Mouse (Mus musculus): ENCODE measurements around the gene Ap5s1. TPM values are rescaled to one million over a fixed set of nuclear protein-coding genes. Genes with fewer than 3 reads are reported as not detected.

The Ap5s1 gene
- polyA plus RNA-seq, 1 experiment from 2014 or later = 31.4 TPM

GRCm38 (mm10) chr2:131178828-131179245 is 28.0 kb upstream of the Ap5s1 start:
- ATAC-seq (replicated peaks; ENCODE audit: low FRiP score) (peak; percentile 5; the same call in 1 of the 2 replicates), DNase-seq (ENCODE audit: low spot score) (peak; percentile 58)
- WGBS = 26% methylated on average over 25 of the region's 26 CpGs

GRCm38 (mm10) chr2:131179246-131179886 is 27.5 kb upstream of the Ap5s1 start:
- peak overlapping the region; percentile 97 for H3K9ac ChIP-seq (ENCODE audit: low read length)
- peak overlapping the region; percentile 97 for H3K4me2 ChIP-seq (ENCODE audit: low read depth, low read length, severe bottlenecking)
- H3K27ac ChIP-seq (ENCODE audit: low read depth, low read length) = peak overlapping the region; percentile 76
- peak; percentile 56 for ATAC-seq (replicated peaks; ENCODE audit: low FRiP score)
- H3K4me1 ChIP-seq (replicated peaks; ENCODE audit: control insufficient read depth, insufficient read depth, low read length) = peaks cover 19% of the 10 kb centered on the region
- no peaks in the 10 kb centered on the region for H3K36me3 ChIP-seq (ENCODE audit: control insufficient read depth, insufficient read depth, low read length)
- no peaks in the 10 kb centered on the region for H3K27me3 ChIP-seq (ENCODE audit: control insufficient read depth, insufficient read depth, low read length)
- H3K4me3 ChIP-seq (ENCODE audit: low read depth, low read length) = peak overlapping the region; percentile 82
- no peaks in the 10 kb centered on the region for H3K9me3 ChIP-seq (ENCODE audit: control insufficient read depth, low read length)
- peak; percentile 83 for DNase-seq (ENCODE audit: low spot score)
- under 1% methylated on average over 62 of the region's 67 CpGs for WGBS

More at GRCm38 (mm10) chr2:131178828-131179245, 28.0 kb upstream of the Ap5s1 start:
- Histone ChIP-seq H3K4me3 (ENCODE audit: low read depth, low read length) (peak overlapping the region; percentile 82), H3K36me3 (ENCODE audit: control insufficient read depth, insufficient read depth, low read length) (no peaks in the 10 kb centered on the region), H3K4me1 (replicated peaks; ENCODE audit: control insufficient read depth, insufficient read depth, low read length) (peaks cover 19% of the 10 kb centered on the region), H3K9me3 (ENCODE audit: control insufficient read depth, low read length) (no peaks in the 10 kb centered on the region), H3K27ac (ENCODE audit: low read depth, low read length) (peak overlapping the region; percentile 76; the same call in 1 of the 2 replicates), H3K4me2 (ENCODE audit: low read depth, low read length, severe bottlenecking) (peak overlapping the region; percentile 97), H3K27me3 (ENCODE audit: control insufficient read depth, insufficient read depth, low read length) (no peaks in the 10 kb centered on the region), H3K9ac (ENCODE audit: low read length) (peak overlapping the region; percentile 97)

GRCm38 (mm10) chr2:131179990-131180587 is 26.8 kb upstream of the Ap5s1 start, which contains the start of gene Cenpb:
Cenpb (minus strand) TSS chr2:131180067.
- Histone ChIP-seq H3K9ac (ENCODE audit: low read length) (peak within 1 kb of the TSS; percentile 97), H3K4me2 (ENCODE audit: low read depth, low read length, severe bottlenecking) (peak within 1 kb of the TSS; percentile 97), H3K4me3 (ENCODE audit: low read depth, low read length) (peak within 1 kb of the TSS; percentile 82), H3K36me3 (ENCODE audit: control insufficient read depth, insufficient read depth, low read length) (no peaks in the 10 kb centered on the region), H3K27ac (ENCODE audit: low read depth, low read length) (peak within 1 kb of the TSS; percentile 76), H3K9me3 (ENCODE audit: control insufficient read depth, low read length) (no peaks in the 10 kb centered on the region), H3K4me1 (replicated peaks; ENCODE audit: control insufficient read depth, insufficient read depth, low read length) (peaks cover 19% of the 10 kb centered on the region), H3K27me3 (ENCODE audit: control insufficient read depth, insufficient read depth, low read length) (no peaks in the 10 kb centered on the region)
- WGBS = 3% methylated on average over 48 of the region's 57 CpGs
- peak; percentile 74 for ATAC-seq (replicated peaks; ENCODE audit: low FRiP score)
- peak; percentile 93 for DNase-seq (ENCODE audit: low spot score)

GRCm38 (mm10) chr2:131186343-131186742 is 20.5 kb upstream of the Ap5s1 start:
- no peak for DNase-seq (ENCODE audit: low spot score)
- H3K4me2 ChIP-seq (ENCODE audit: low read depth, low read length, severe bottlenecking) = peak overlapping the region; percentile 65
- no peaks in the 10 kb centered on the region for H3K9me3 ChIP-seq (ENCODE audit: control insufficient read depth, low read length)
- peak overlapping the region; percentile 42; the same call in 1 of the 2 replicates for H3K27ac ChIP-seq (ENCODE audit: low read depth, low read length)
- WGBS = under 1% methylated on average over 14 of the region's 14 CpGs
- ATAC-seq (replicated peaks; ENCODE audit: low FRiP score) = no peak; the same call in 1 of the 2 replicates
- no peaks in the 10 kb centered on the region for H3K27me3 ChIP-seq (ENCODE audit: control insufficient read depth, insufficient read depth, low read length)
- H3K4me3 ChIP-seq (ENCODE audit: low read depth, low read length) = peak overlapping the region; percentile 44
- peaks cover 21% of the 10 kb centered on the region for H3K4me1 ChIP-seq (replicated peaks; ENCODE audit: control insufficient read depth, insufficient read depth, low read length)
- peak overlapping the region; percentile 89 for H3K9ac ChIP-seq (ENCODE audit: low read length)
- H3K36me3 ChIP-seq (ENCODE audit: control insufficient read depth, insufficient read depth, low read length) = no peaks in the 10 kb centered on the region

- Histone ChIP-seq H3K4me2 (ENCODE audit: low read depth, low read length, severe bottlenecking) (peak within 1 kb of the TSS; percentile 65), H3K27ac (ENCODE audit: low read depth, low read length) (peak within 1 kb of the TSS; percentile 48), H3K9ac (ENCODE audit: low read length) (peak within 1 kb of the TSS; percentile 89), H3K27me3 (ENCODE audit: control insufficient read depth, insufficient read depth, low read length) (no peaks in the 10 kb centered on the region), H3K4me1 (replicated peaks; ENCODE audit: control insufficient read depth, insufficient read depth, low read length) (peaks cover 24% of the 10 kb centered on the region), H3K36me3 (ENCODE audit: control insufficient read depth, insufficient read depth, low read length) (peaks cover 5% of the 10 kb centered on the region), H3K9me3 (ENCODE audit: control insufficient read depth, low read length) (no peaks in the 10 kb centered on the region), H3K4me3 (ENCODE audit: low read depth, low read length) (peak within 1 kb of the TSS; percentile 44)
- WGBS = under 1% methylated on average over 43 of the region's 43 CpGs
- DNase-seq (ENCODE audit: low spot score) = peak; percentile 93
- peak; percentile 81 for ATAC-seq (replicated peaks; ENCODE audit: low FRiP score)
Observed at GRCm38 (mm10) chr2:131186771-131187601, 19.9 kb upstream of the Ap5s1 start, which contains the start of the genes Cdc25b and Spef1. Cdc25b (plus strand) TSS chr2:131186949. Spef1 (minus strand) TSS chr2:131187282.

GRCm38 (mm10) chr2:131187602-131187922 is 19.3 kb upstream of the Ap5s1 start:
- no peak for ATAC-seq (replicated peaks; ENCODE audit: low FRiP score)
- peak overlapping the region; percentile 44 for H3K4me3 ChIP-seq (ENCODE audit: low read depth, low read length)
- peak overlapping the region; percentile 65 for H3K4me2 ChIP-seq (ENCODE audit: low read depth, low read length, severe bottlenecking)
- H3K9ac ChIP-seq (ENCODE audit: low read length) = peak overlapping the region; percentile 89
- no peaks in the 10 kb centered on the region for H3K9me3 ChIP-seq (ENCODE audit: control insufficient read depth, low read length)
- DNase-seq (ENCODE audit: low spot score) = no peak
- peak overlapping the region; percentile 48; the same call in 1 of the 2 replicates for H3K27ac ChIP-seq (ENCODE audit: low read depth, low read length)
- H3K4me1 ChIP-seq (replicated peaks; ENCODE audit: control insufficient read depth, insufficient read depth, low read length) = peaks cover 24% of the 10 kb centered on the region
- H3K36me3 ChIP-seq (ENCODE audit: control insufficient read depth, insufficient read depth, low read length) = peaks cover 5% of the 10 kb centered on the region
- no peaks in the 10 kb centered on the region for H3K27me3 ChIP-seq (ENCODE audit: control insufficient read depth, insufficient read depth, low read length)
- 13% methylated on average over 3 of the region's 3 CpGs for WGBS

GRCm38 (mm10) chr2:131188311-131188710 is 18.6 kb upstream of the Ap5s1 start:
- H3K4me1 ChIP-seq (replicated peaks; ENCODE audit: control insufficient read depth, insufficient read depth, low read length) = peaks cover 24% of the 10 kb centered on the region
- peak overlapping the region; percentile 65; the same call in 1 of the 2 replicates for H3K4me2 ChIP-seq (ENCODE audit: low read depth, low read length, severe bottlenecking)
- peaks cover 5% of the 10 kb centered on the region for H3K36me3 ChIP-seq (ENCODE audit: control insufficient read depth, insufficient read depth, low read length)
- peak overlapping the region; percentile 44 for H3K4me3 ChIP-seq (ENCODE audit: low read depth, low read length)
- ATAC-seq (replicated peaks; ENCODE audit: low FRiP score) (no peak), DNase-seq (ENCODE audit: low spot score) (no peak)
- no peaks in the 10 kb centered on the region for H3K9me3 ChIP-seq (ENCODE audit: control insufficient read depth, low read length)
- H3K27ac ChIP-seq (ENCODE audit: low read depth, low read length) = no peak overlapping the region
- no peaks in the 10 kb centered on the region for H3K27me3 ChIP-seq (ENCODE audit: control insufficient read depth, insufficient read depth, low read length)
- 97% methylated on average over 5 of the region's 5 CpGs for WGBS
- no peak overlapping the region for H3K9ac ChIP-seq (ENCODE audit: low read length)

Measured in forebrain, embryonic 11.5 days (tissue).